ENCODE assay signal across 8 mouse cellular contexts in genomic region chr19:46528529-46529213, GRCm38 (mm10). TPM values are rescaled to one million over a fixed set of nuclear protein-coding genes. Genes with fewer than 3 reads are reported as not detected.
A peak's percentile ranks its signal among the peaks of the same experiment; 100 is the strongest.
DNase-seq lines count a peak whose midpoint lies in the region; ATAC-seq lines count a peak whose summit lies in the region.

No protein-coding gene starts in this region.

- no peaks in the 10 kb centered on the region; the same call in 1 of the 2 replicates for H3K27me3 ChIP-seq in embryonic facial prominence, embryonic 10.5 days (replicated peaks; ENCODE audit: low read depth, poor library complexity, severe bottlenecking)
- H3K27me3 ChIP-seq in heart, embryonic 14.5 days (ENCODE audit: control insufficient read depth, insufficient read depth, low read length) = no peaks in the 10 kb centered on the region
- H3K27me3 ChIP-seq in kidney, embryonic 15.5 days = no peaks in the 10 kb centered on the region

- peak; percentile 61 for ATAC-seq in heart, embryonic 14.5 days (ENCODE audit: insufficient number of reproducible peaks, insufficient read depth, low FRiP score, low read depth)
- ATAC-seq in kidney, embryonic 15.5 days (replicated peaks; ENCODE audit: low FRiP score) = peak; percentile 69
- ATAC-seq in activated CD4-positive, CD25-positive, alpha-beta regulatory T cell, adult 4 months = no peak

- H3K9ac ChIP-seq in heart, embryonic 14.5 days (ENCODE audit: low read length) = peak overlapping the region; percentile 76
- peak overlapping the region; percentile 30; the same call in 1 of the 2 replicates for H3K9ac ChIP-seq in kidney, embryonic 15.5 days

- under 1% methylated on average over 20 of the region's 20 CpGs for WGBS in embryonic facial prominence, embryonic 10.5 days
- 3% methylated on average over 20 of the region's 20 CpGs for WGBS in heart, embryonic 14.5 days
- under 1% methylated on average over 20 of the region's 20 CpGs for WGBS in kidney, embryonic 15.5 days

- H3K9me3 ChIP-seq in embryonic facial prominence, embryonic 10.5 days = no peaks in the 10 kb centered on the region
- no peaks in the 10 kb centered on the region for H3K9me3 ChIP-seq in heart, embryonic 14.5 days (ENCODE audit: control insufficient read depth, low read length)
- H3K9me3 ChIP-seq in kidney, embryonic 15.5 days (replicated peaks) = no peaks in the 10 kb centered on the region

- peak; percentile 50 for DNase-seq in CD4-positive helper T cell, adult 2 months (ENCODE audit: low read depth, low spot score)
- peak; percentile 85 for DNase-seq in adrenal gland, adult 2 months
- DNase-seq in embryonic facial prominence, embryonic 10.5 days (ENCODE audit: low spot score) = peak; percentile 69
- peak; percentile 74 for DNase-seq in lung, postnatal 14 days
- DNase-seq in retina, embryonic 14.5 days (ENCODE audit: low spot score) = peak; percentile 69

- H3K4me3 ChIP-seq in embryonic facial prominence, embryonic 10.5 days = peak overlapping the region; percentile 43
- H3K4me3 ChIP-seq in heart, embryonic 14.5 days (ENCODE audit: control insufficient read depth in 1 of 2, insufficient read depth in 1 of 2, low read depth in 1 of 2, low read length in 2 of 2) = peak overlapping the region; percentile 18 to 36
- peak overlapping the region; percentile 28 for H3K4me3 ChIP-seq in kidney, embryonic 15.5 days (replicated peaks)

- H3K36me3 ChIP-seq in embryonic facial prominence, embryonic 10.5 days (replicated peaks) = no peaks in the 10 kb centered on the region
- no peaks in the 10 kb centered on the region for H3K36me3 ChIP-seq in heart, embryonic 14.5 days (ENCODE audit: control insufficient read depth, insufficient read depth, low read length)
- H3K36me3 ChIP-seq in kidney, embryonic 15.5 days = no peaks in the 10 kb centered on the region

- peaks cover 99% of the 10 kb centered on the region for H3K4me1 ChIP-seq in embryonic facial prominence, embryonic 10.5 days
- peaks cover 76 to 90% of the 10 kb centered on the region in 2 experiments for H3K4me1 ChIP-seq in heart, embryonic 14.5 days (ENCODE audit: control insufficient read depth in 2 of 2, insufficient read depth in 2 of 2, low read length in 2 of 2)
- H3K4me1 ChIP-seq in kidney, embryonic 15.5 days = peaks cover 98% of the 10 kb centered on the region

- H3K4me2 ChIP-seq in heart, embryonic 14.5 days (ENCODE audit: low read length) = peak overlapping the region; percentile 73
- H3K4me2 ChIP-seq in kidney, embryonic 15.5 days = peak overlapping the region; percentile 56

- H3K27ac ChIP-seq in embryonic facial prominence, embryonic 10.5 days (replicated peaks) = peak overlapping the region; percentile 88
- H3K27ac ChIP-seq in heart, embryonic 14.5 days (replicated peaks in 1 of 2; ENCODE audit: control insufficient read depth in 1 of 2, insufficient read depth in 1 of 2, low read depth in 2 of 2, low read length in 2 of 2) = peak overlapping the region; percentile 95 to 98
- peak overlapping the region; percentile 96 for H3K27ac ChIP-seq in kidney, embryonic 15.5 days

RNA-seq across cellular contexts. Expression of gene Trim8, which starts 27.2 kb away (rescaled TPM):
- 10 to 100 TPM; 38.0 to 66.4 TPM for total RNA-seq in adrenal gland, adult 2 months (2021)
- 66.1 and 78.8 TPM in 2 replicates for polyA plus RNA-seq in adrenal gland, adult 2 months (2012; rRNA removed)
- 19.5 and 20.9 TPM in 2 replicates for polyA plus RNA-seq in embryonic facial prominence, embryonic 10.5 days (2016; fragmentation: Nextera tagmentation; extraction: Ambion mirVana)
- 23.4 TPM in 2 replicates for polyA plus RNA-seq in heart, embryonic 14.5 days (2014; fragmentation: Nextera tagmentation; extraction: Ambion mirVana)
- 24.6 and 28.7 TPM in 2 replicates for polyA plus RNA-seq in kidney, embryonic 15.5 days (2015; fragmentation: Nextera tagmentation; extraction: Ambion mirVana)
- polyA plus RNA-seq in activated CD4-positive, CD25-positive, alpha-beta regulatory T cell, adult 4 months (2017; shearing (Covaris generic)) = 10 to 100 TPM; 15.8 to 21.3 TPM

RNA-seq across cellular contexts. Expression of gene Arl3, which starts 44.3 kb away (rescaled TPM):
- 10 to 100 TPM; 51.6 to 75.1 TPM for total RNA-seq in adrenal gland, adult 2 months (2021)
- 11.7 and 12.2 TPM in 2 replicates for polyA plus RNA-seq in adrenal gland, adult 2 months (2012; rRNA removed)
- polyA plus RNA-seq in embryonic facial prominence, embryonic 10.5 days (2016; fragmentation: Nextera tagmentation; extraction: Ambion mirVana) = 196 and 200 TPM in 2 replicates
- polyA plus RNA-seq in heart, embryonic 14.5 days (2014; fragmentation: Nextera tagmentation; extraction: Ambion mirVana) = 54.4 and 72.5 TPM in 2 replicates
- polyA plus RNA-seq in kidney, embryonic 15.5 days (2015; fragmentation: Nextera tagmentation; extraction: Ambion mirVana) = 143 and 145 TPM in 2 replicates
- polyA plus RNA-seq in activated CD4-positive, CD25-positive, alpha-beta regulatory T cell, adult 4 months (2017; shearing (Covaris generic)) = 10 to 100 TPM; 22.1 to 24.5 TPM

RNA-seq across cellular contexts. Expression of gene Sfxn2, which starts 44.5 kb away (rescaled TPM):
- 10 to 100 TPM in 1 of 2 experiments, 1 to 10 TPM in 1; 7.7 to 12.7 TPM for total RNA-seq in adrenal gland, adult 2 months (2021)
- 3.7 and 4.6 TPM in 2 replicates for polyA plus RNA-seq in adrenal gland, adult 2 months (2012; rRNA removed)
- 21.0 and 22.6 TPM in 2 replicates for polyA plus RNA-seq in embryonic facial prominence, embryonic 10.5 days (2016; fragmentation: Nextera tagmentation; extraction: Ambion mirVana)
- 8.0 and 8.8 TPM in 2 replicates for polyA plus RNA-seq in heart, embryonic 14.5 days (2014; fragmentation: Nextera tagmentation; extraction: Ambion mirVana)
- polyA plus RNA-seq in kidney, embryonic 15.5 days (2015; fragmentation: Nextera tagmentation; extraction: Ambion mirVana) = 32.9 and 33.0 TPM in 2 replicates
- polyA plus RNA-seq in activated CD4-positive, CD25-positive, alpha-beta regulatory T cell, adult 4 months (2017; shearing (Covaris generic)) = 1 to 10 TPM; 4.3 to 6.9 TPM
